Mouse (Mus musculus): ENCODE results near the gene C730034F03Rik.

C730034F03Rik gene

GRCm38 (mm10) chr15:89475611-89476474 lies 46.5 kb downstream of the C730034F03Rik start:
- peak; percentile 85 for DNase-seq (ENCODE audit: low spot score)

DNA sequence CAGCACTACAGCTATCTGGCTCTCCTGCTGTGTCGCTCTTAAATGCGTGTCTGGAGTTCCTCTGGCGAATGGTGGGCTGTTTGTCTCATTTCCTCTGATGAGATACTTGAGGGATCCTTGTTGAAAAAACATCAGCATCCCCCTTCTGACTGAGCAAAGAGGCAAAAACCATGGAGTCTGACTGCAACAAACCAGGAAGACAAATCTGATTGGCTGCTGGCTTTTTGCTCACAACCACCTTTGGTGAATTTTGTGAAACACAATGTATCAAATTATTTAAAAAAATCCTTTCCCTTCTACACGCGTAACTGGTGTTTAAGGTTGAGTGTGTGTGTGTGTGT lies 47.1 kb downstream of the C730034F03Rik start:
- DNase-seq (ENCODE audit: low spot score), result no peak

GRCm38 (mm10) chr15:89477091-89477491 lies 47.7 kb downstream of the C730034F03Rik start, which contains the start of gene Arsa:
Gene Arsa, minus strand, starts transcription at chr15:89477425.
- no peak for DNase-seq (ENCODE audit: low spot score)

DNA sequence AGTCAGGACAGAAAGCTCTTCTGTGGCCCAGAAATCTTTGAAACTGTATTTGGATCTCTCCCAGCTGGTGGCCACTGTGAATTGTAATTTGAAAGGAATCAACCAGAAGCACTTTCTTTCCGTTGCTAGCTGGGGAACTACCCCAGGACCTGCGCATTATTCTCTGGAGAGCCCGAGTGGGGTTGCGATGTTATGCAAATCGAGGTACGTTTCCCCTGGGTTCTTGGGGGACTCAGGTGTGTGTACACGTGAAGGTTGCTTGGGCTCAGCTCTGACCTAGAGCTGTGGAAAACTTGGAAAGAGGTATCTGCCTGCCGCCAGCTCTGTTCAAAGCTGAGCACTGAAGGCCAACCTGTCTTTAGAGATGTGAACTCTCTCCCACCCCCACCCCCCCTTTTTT lies 48.4 kb downstream of the C730034F03Rik start:
- DNase-seq (ENCODE audit: low spot score), result no peak

- no peak for DNase-seq (ENCODE audit: low spot score)
Measured at GRCm38 (mm10) chr15:89478622-89479021, 49.2 kb downstream of the C730034F03Rik start.
